Mouse (Mus musculus): ENCODE measurements around the gene Naa15. TPM values are rescaled to one million over a fixed set of nuclear protein-coding genes. Genes with fewer than 3 reads are reported as not detected.
A peak's percentile ranks its signal among the peaks of the same experiment; 100 is the strongest.
"Not testable (repeated sequence)": the region's sequence is repeated elsewhere in the genome, so short reads cannot be mapped to it uniquely, and the experiment has no call there.

Naa15 gene
- polyA plus RNA-seq (2015; fragmentation: Nextera tagmentation; extraction: Ambion mirVana) = 34.6 and 48.5 TPM in 2 replicates

GRCm38 (mm10) chr3:51415098-51416072 lies at the start of gene Naa15:
Naa15 (plus strand) TSS chr3:51415148.
- DNase-seq (ENCODE audit: low spot score) = peak; percentile 95

GRCm38 (mm10) chr3:51365517-51365882 lies 49.4 kb upstream of the Naa15 start:
- DNase-seq (ENCODE audit: low spot score) = no peak

- no peak for DNase-seq (ENCODE audit: low spot score)
Observed at GRCm38 (mm10) chr3:51366926-51367325, 48.0 kb upstream of the Naa15 start.

DNA sequence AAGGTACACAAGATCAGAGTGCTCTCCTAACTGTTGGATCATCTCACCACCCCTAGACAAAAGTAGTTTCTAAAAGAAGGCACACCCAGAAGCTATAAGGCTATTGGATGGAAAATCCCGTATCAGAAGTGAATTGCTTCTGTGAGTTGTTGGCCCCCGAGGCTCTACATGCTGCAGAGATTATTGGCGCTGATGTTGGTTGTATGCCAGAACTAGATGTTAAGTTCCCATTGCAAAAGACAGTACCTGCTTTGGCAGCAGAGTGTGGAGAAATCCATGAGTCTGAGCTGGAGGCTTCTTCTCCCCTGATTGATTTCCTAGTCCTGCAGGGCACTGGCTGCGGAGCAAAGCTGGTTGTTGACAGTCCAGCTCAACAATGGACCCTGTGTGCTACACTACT lies 46.9 kb upstream of the Naa15 start:
- DNase-seq (ENCODE audit: low spot score) = no peak

- DNase-seq (ENCODE audit: low spot score) = no peak
Observed at GRCm38 (mm10) chr3:51371826-51372225, 43.1 kb upstream of the Naa15 start.

DNA sequence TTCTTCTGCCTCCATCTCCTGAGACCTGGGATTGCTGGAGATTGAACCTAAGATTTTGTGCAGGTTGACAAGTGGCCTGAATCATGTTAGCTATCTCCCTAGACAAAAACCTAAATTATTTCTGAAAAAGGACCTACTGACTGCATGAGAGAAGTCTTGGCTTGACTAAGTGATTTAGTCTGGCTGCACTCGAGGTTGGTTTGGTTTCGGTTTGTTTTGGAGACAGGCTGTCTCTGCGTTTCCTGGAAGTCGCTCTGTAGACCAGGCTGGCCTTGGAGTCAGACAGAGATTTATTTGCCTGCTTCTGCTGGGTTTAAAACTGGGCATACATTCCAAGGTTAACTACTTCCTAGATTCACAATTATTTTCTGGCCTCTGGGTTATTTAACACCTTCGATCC lies 42.1 kb upstream of the Naa15 start:
- DNase-seq (ENCODE audit: low spot score) = no peak

- DNase-seq (ENCODE audit: low spot score) = no peak
Observed at GRCm38 (mm10) chr3:51373544-51373943, 41.4 kb upstream of the Naa15 start.

GRCm38 (mm10) chr3:51375307-51376265 lies 39.4 kb upstream of the Naa15 start:
- DNase-seq (ENCODE audit: low spot score) = peak; percentile 66

DNA sequence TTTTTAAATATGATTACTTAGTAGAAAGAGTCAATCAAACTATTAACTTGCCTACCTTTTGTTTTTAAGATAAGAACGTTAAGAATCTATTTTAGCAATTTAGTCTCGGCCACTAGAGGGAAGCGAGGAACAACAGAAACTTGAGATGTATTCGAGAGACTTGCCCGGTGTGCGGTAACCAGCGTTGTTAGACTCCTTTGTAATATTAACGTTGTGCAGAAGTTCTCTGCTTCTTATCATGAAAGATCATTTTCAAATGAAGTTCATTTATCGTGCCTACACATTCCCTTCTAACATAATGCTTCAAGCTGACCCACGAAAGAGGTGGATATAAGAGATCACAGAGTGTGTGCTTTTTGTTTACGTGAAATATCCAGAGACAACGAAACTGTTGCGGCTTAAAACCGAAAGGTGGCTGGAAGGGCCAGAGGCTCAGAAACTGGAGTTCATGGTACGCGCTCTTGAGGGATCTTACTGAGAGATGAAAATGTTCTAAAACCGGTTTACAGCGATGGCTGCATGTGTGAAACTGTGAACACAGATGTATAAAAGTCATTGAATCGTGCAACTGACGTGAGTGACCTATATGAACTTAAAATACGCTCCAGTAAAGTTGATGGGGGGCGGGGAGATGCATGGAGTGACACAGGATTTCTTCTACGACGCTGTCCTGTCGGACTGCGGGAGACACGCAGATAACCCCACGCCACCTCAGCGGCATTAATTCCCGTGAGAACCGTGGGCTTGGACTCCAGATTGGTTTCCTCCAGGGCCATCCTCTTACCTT lies 36.9 kb upstream of the Naa15 start:
- peak; percentile 63 for DNase-seq (ENCODE audit: low spot score)

DNA sequence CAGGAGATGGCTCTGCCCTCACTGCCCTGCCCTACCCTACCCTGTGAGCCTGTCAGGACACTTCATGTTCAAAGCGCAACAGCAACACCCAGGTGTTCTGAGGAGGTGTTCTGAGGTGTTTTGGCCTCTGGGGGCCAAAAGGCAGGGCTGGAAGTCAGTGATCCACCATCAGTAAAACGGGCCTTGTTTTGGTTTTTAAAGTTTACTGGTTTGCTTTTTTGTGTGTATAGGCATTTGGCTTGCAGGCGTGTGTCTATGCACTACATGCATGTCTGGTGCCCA lies 36.3 kb upstream of the Naa15 start:
- no peak for DNase-seq (ENCODE audit: low spot score)

DNA sequence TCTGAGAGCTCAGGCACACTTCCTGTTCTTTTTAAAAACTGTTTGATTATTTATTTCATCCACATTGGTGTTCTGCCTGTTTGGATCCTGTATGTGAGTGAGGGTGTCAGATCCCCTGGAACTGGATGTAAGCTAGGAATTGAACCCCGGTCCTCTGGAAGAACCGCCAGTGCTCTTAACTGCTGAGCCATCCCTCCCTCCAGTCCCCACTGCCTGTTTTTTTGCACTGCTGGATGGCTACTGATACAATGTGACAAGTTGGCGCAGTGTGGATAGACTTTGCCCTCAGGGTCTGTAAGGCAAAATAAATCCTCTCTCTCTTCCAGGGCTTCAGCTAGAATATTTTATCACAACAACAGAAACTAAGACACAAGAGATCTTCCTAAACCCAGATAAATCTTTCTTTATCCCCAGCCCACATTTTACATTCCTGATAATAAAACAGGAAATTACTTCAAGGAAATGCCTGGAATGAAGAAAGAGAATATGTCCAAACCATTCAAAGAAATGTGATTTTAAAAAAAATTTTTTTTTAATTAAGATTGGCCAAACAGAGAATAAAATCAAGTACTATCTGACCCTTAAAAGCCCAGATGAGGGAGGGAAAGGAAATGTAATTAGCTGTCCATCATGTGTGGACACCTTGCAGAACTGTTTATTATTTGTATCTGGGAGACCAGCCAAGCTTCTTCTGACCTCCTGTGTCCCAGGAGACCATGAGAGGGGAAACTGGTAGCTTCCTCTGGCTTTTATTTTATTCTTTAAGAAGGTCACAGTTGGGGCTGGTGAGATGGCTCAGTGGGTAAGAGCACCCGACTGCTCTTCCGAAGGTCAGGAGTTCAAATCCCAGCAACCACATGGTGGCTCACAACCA lies 34.9 kb upstream of the Naa15 start:
- DNase-seq (ENCODE audit: low spot score) = no peak

- no peak for DNase-seq (ENCODE audit: low spot score)
Observed at GRCm38 (mm10) chr3:51380660-51381014, 34.3 kb upstream of the Naa15 start.

DNA sequence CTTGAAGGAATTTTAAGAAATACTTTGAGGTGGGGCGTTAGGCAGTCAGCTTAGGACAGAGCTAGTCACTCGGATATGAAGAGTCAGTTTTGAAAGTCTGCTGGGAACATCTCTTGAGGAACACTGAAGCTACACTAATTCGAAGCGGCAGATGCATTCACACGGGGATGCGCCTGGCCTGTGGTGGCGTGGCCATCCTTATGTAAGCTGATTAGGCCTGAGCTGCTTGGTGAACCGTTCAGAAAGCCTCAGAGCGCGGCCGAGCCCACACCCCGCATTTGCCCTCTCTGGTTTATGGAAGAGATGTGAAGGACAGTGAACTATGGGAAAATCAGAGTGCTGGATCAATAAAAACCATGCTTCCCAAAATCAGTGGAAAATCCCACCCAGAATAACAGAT lies 31.5 kb upstream of the Naa15 start:
- DNase-seq (ENCODE audit: low spot score) = no peak

DNA sequence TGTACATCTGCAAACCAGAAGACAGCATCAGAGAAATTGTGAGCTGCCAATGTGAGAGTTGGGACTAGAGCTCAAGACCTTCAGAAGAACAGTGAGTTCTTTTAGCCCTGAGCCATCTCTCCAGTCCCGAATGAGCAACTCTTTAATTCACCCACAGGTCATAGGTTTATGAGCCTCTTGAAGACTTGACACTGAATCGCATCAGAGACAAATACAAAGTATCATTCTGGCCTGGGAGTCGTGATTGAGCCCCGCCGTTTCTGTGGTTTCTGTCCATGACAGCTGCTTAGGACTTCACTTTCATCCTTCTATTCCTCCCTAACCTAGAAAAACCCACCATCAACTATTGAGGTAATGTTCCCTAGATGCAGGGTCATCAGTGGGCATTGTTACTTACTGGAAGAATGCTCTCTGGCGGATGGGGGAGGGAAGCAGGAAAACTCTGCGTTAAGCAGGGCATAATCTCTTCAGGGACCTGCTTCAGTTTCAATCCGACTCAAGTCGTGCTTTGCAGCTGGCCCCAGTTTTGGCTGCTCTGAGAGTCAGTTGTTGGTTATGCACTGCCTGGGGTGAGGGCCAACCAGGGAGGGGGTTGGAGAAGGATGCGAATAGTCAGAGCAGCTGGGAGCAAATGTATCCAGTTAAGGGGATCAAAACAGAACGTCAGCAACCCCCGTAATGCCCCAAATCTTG lies 28.4 kb upstream of the Naa15 start:
- no peak for DNase-seq (ENCODE audit: low spot score)

- DNase-seq (ENCODE audit: low spot score) = no peak
Observed at GRCm38 (mm10) chr3:51387134-51387451, 27.9 kb upstream of the Naa15 start.

- no peak for DNase-seq (ENCODE audit: low spot score)
Observed at GRCm38 (mm10) chr3:51387868-51388381, 27.0 kb upstream of the Naa15 start.

- no peak for DNase-seq (ENCODE audit: low spot score)
Observed at GRCm38 (mm10) chr3:51388904-51389303, 26.0 kb upstream of the Naa15 start.

DNA sequence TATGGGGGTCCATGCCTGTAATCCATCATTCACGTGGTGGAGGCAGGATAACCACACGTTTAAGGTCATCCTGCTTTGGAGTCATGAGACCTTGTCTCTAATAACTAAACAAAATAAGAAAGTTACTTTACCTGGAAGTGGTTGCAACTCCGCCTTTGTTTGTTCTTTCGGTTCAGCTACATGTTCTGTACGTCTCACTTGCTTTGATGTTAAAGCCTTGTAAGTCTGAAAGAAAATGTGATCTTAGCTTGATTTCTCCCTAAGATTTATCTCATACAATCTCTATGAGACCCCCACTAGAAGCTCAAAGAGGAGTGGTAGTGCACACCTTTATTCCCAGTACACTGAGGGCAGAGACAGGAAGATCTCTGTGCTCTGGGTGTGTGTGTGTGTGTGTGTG lies 23.9 kb upstream of the Naa15 start:
- DNase-seq (ENCODE audit: low spot score) = no peak

- no peak for DNase-seq (ENCODE audit: low spot score)
Observed at GRCm38 (mm10) chr3:51391591-51391990, 23.4 kb upstream of the Naa15 start.

DNA sequence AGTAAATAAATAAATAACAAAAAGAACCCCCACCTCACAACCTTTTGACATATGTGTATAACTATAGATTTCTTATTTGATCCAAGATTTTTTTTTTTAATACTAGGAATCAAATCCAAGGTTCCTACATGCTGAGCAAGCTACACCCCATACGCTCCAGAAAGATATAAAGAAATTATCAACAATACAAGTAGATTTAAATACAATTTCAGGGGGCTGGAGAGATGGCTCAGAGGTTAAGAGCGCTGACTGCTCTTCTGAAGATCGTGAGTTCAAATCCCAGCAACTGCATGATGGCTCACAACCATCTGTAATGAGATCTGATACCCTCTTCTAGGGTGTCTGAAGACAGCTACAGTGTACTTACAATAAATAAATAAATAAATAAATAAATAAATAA lies 21.9 kb upstream of the Naa15 start:
- DNase-seq (ENCODE audit: low spot score) = not testable (repeated sequence)

All from thymus, postnatal 0 days (tissue).